Mouse (Mus musculus) cerebellum, adult 2 months (tissue): ENCODE results near the gene Arhgap10.

Experiments
- CTCF ChIP-seq: fragments of 200-500 bp; IDR thresholded peaks from 2 replicates; pipeline ENCODE4 v1.5.1; 2011; ENCODE audit warnings: low read depth, mild to moderate bottlenecking, control low read depth, low read length, moderate library complexity, borderline replicate concordance; ENCODE audit not compliant: insufficient read depth
- POLR2A ChIP-seq: fragments of 200-500 bp; IDR thresholded peaks from 2 replicates; pipeline ENCODE4 v1.6.1; 2011; ENCODE audit warnings: low read length, control low read depth, borderline replicate concordance; ENCODE audit not compliant: insufficient read depth

- TF ChIP-seq POLR2A (no peak), CTCF (no peak)
Observed at GRCm38 (mm10) chr8:77534358-77534992, 16.7 kb upstream of the Arhgap10 start.
